Mouse (Mus musculus) CD8-positive naive resting alpha-beta T cell, adult 57 days (primary cell): ENCODE results near the gene Sp100. TPM values are rescaled to one million over a fixed set of nuclear protein-coding genes. Genes with fewer than 3 reads are reported as not detected.

Source experiments
- total RNA-seq: library from RNA; stranded (reverse); gene quantifications from one replicate; pipeline ENCODE4 v1.2.4, GENCODE M21; 2023

Sp100 gene
- total RNA-seq = 633 TPM

DNA sequence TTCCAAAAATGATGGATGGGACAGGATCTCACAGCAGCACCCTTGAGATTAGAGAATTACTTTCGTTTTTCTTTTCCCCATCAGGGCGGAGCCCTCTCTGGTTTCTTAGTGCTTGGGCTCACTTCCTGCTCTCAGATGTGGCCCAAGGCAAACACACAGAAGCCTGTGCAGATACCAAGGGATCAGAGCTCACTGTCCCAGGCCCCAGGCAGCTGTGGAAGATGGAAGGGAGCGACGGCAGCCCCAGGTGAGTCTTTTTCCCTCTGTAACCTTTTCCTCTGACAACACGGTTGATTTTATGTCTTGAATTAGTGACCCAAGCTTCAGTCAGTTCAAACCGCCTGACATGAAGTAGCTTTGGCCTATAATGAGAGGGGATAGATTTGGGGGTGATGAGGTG lies at the start of gene Sp100:
Gene Sp100 (plus strand): TSS at position 108 of the 400 bp plus-strand sequence.

DNA sequence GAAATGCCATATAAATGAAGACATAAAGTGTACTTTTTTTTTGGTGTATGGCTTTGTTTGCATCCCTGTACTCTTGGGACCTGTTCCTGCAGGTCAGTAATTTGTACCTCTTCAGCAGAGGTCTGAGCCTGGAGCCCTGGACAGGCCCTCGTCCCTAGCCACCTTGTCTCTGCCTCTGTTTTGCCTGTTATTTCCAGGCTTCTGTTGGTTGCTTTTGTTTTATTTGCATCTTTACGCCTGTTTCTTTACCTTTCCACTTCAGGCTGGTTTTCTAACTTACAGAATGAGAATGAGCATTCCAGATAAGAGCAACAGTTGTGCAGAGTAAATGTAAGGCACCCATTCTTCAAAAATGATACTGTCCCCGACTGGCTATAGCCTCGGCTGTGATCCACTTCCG lies 49.7 kb upstream of the Sp100 start, which contains the start of gene Sp140:
Gene Sp140 (plus strand): TSS at position 301 of the 400 bp plus-strand sequence.

Other genes with a start within 250 kb of the Sp100 start
- gene G530012D18Rik, start 74.3 kb upstream of the Sp100 start, total RNA-seq = not detected
- 145 TPM for gene Sp110, start 51.2 kb upstream of the Sp100 start, total RNA-seq
- 52.8 TPM for gene Sp140, start 49.6 kb upstream of the Sp100 start, total RNA-seq
- 27.8 TPM for gene A630001G21Rik, start 128.7 kb downstream of the Sp100 start, total RNA-seq
- 126 TPM for gene Cab39, start 143.5 kb downstream of the Sp100 start, total RNA-seq
- 54.2 TPM for gene Itm2c, start 244.3 kb downstream of the Sp100 start, total RNA-seq